Mouse (Mus musculus) hindbrain, embryonic 15.5 days (tissue): ENCODE data around the gene Grhl3. TPM values are rescaled to one million over a fixed set of nuclear protein-coding genes. Genes with fewer than 3 reads are reported as not detected.

Source experiments
- ATAC-seq: fragments of 200-750 bp; cut with Nextera tagmentation; 2 replicates; pipeline ENCODE4 v1.8.0; 2017; ENCODE audit warnings: low read depth, moderate number of reproducible peaks, moderate TSS enrichment; ENCODE audit not compliant: low FRiP score
- H3K27ac ChIP-seq: fragments of 300-500 bp; sonication (generic); replicated peaks from 2 replicates; pipeline ENCODE4 v1.5.1; 2015; ENCODE audit warnings: mild to moderate bottlenecking, inconsistent platforms
- H3K27me3 ChIP-seq: fragments of 300-500 bp; sonication (generic); 2 replicates; pipeline ENCODE4 v1.6.1; 2015; ENCODE audit warnings: control low read depth, inconsistent platforms
- H3K36me3 ChIP-seq: fragments of 300-500 bp; sonication (generic); 2 replicates; pipeline ENCODE4 v1.6.1; 2015; ENCODE audit warnings: control low read depth, inconsistent platforms
- H3K4me1 ChIP-seq: fragments of 300-500 bp; sonication (generic); replicated peaks from 2 replicates; pipeline ENCODE4 v1.6.1; 2015; ENCODE audit warnings: control low read depth, inconsistent platforms
- H3K4me2 ChIP-seq: fragments of 300-500 bp; sonication (generic); 2 replicates; pipeline ENCODE4 v1.6.1; 2015; ENCODE audit warnings: moderate library complexity, mild to moderate bottlenecking, inconsistent platforms
- H3K4me3 ChIP-seq: fragments of 300-500 bp; sonication (generic); 2 replicates; pipeline ENCODE4 v1.5.1; 2015; ENCODE audit warnings: mild to moderate bottlenecking, inconsistent platforms
- H3K9ac ChIP-seq: fragments of 300-500 bp; sonication (generic); 2 replicates; pipeline ENCODE4 v1.6.1; 2015; ENCODE audit warnings: inconsistent platforms
- H3K9me3 ChIP-seq: fragments of 300-500 bp; sonication (generic); 2 replicates; pipeline ENCODE4 v1.6.1; 2016; ENCODE audit warnings: control low read depth, inconsistent platforms
- WGBS: fragments of 180-500 bp; shearing (Covaris S2); methylation state at CpG from one replicate; pipeline ENCODE4 v1.1.7; 2015; 5-methylcytosine and 5-hydroxymethylcytosine counted together
- polyA plus RNA-seq: library from polyadenylated mRNA; unstranded; fragments of >200 nt; fragmentation: Nextera tagmentation; extraction: Ambion mirVana; gene quantifications from 2 replicates; pipeline ENCODE4 v1.2.1, GENCODE M21; 2015

Grhl3 gene
- polyA plus RNA-seq, 1 experiment from 2014 or later = 1.1 TPM

GRCm38 (mm10) chr4:135570152-135571036 is 3.0 kb downstream of the Grhl3 start:
- no peaks in the 10 kb centered on the region for H3K9me3 ChIP-seq
- WGBS = 11% methylated on average over 32 of the region's 32 CpGs
- no peak overlapping the region for H3K9ac ChIP-seq
- peaks cover 49% of the 10 kb centered on the region for H3K4me1 ChIP-seq
- H3K4me2 ChIP-seq = peak overlapping the region; percentile 60
- no peak overlapping the region for H3K27ac ChIP-seq
- H3K27me3 ChIP-seq = peaks cover 40% of the 10 kb centered on the region
- ATAC-seq = no peak
- H3K4me3 ChIP-seq = peak overlapping the region; percentile 36
- no peaks in the 10 kb centered on the region for H3K36me3 ChIP-seq

- Histone ChIP-seq H3K9ac (no peak overlapping the region), H3K27ac (no peak overlapping the region), H3K36me3 (no peaks in the 10 kb centered on the region), H3K4me3 (no peak overlapping the region), H3K4me2 (no peak overlapping the region), H3K9me3 (no peaks in the 10 kb centered on the region), H3K4me1 (peaks cover 50% of the 10 kb centered on the region), H3K27me3 (peaks cover 31% of the 10 kb centered on the region)
- WGBS = 12% methylated on average over 11 of the region's 11 CpGs
- ATAC-seq = no peak
These were observed 4.2 kb downstream of the Grhl3 start for GRCm38 (mm10) chr4:135569201-135569600.

DNA sequence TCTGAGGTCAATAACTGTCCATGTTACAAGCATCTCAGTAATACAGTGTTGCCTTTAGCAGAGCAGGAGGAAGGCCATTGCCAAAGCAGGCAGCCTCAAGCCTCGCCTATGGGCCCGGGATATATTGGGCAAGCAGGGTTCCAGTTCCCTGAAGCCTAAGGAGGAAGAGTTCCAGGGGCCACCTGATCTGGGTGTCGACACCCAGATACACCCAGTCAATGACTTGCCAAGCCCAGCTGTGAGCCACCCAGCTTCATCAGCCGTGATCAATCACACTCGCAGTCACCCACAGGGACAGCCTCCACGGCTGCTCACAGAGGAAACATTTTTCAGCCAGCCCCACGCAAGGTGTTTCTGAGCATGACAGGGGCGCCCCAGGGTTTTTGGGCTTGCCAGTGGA is 5.9 kb downstream of the Grhl3 start:
- Histone ChIP-seq H3K27me3 (peaks cover 31% of the 10 kb centered on the region), H3K27ac (no peak overlapping the region), H3K9ac (no peak overlapping the region), H3K4me2 (no peak overlapping the region), H3K4me1 (peaks cover 37% of the 10 kb centered on the region), H3K4me3 (no peak overlapping the region), H3K36me3 (no peaks in the 10 kb centered on the region), H3K9me3 (no peaks in the 10 kb centered on the region)
- ATAC-seq = no peak
- 42% methylated on average over 8 of the region's 8 CpGs for WGBS

- peaks cover 37% of the 10 kb centered on the region for H3K4me1 ChIP-seq
- H3K27me3 ChIP-seq = peaks cover 27% of the 10 kb centered on the region
- H3K36me3 ChIP-seq = no peaks in the 10 kb centered on the region
- H3K4me3 ChIP-seq = no peak overlapping the region
- no peaks in the 10 kb centered on the region for H3K9me3 ChIP-seq
- no peak overlapping the region for H3K4me2 ChIP-seq
- ATAC-seq = no peak
- H3K9ac ChIP-seq = no peak overlapping the region
- 38% methylated on average over 11 of the region's 11 CpGs for WGBS
- no peak overlapping the region for H3K27ac ChIP-seq
These were observed 6.4 kb downstream of the Grhl3 start for GRCm38 (mm10) chr4:135567042-135567441.

GRCm38 (mm10) chr4:135565400-135565799 is 8.0 kb downstream of the Grhl3 start:
- Histone ChIP-seq H3K27ac (no peak overlapping the region), H3K36me3 (no peaks in the 10 kb centered on the region), H3K4me1 (peaks cover 26% of the 10 kb centered on the region), H3K9ac (no peak overlapping the region), H3K4me3 (no peak overlapping the region), H3K9me3 (no peaks in the 10 kb centered on the region), H3K4me2 (no peak overlapping the region), H3K27me3 (peaks cover 12% of the 10 kb centered on the region; the same call in 1 of the 2 replicates)
- 44% methylated on average over 9 of the region's 9 CpGs for WGBS
- no peak for ATAC-seq

DNA sequence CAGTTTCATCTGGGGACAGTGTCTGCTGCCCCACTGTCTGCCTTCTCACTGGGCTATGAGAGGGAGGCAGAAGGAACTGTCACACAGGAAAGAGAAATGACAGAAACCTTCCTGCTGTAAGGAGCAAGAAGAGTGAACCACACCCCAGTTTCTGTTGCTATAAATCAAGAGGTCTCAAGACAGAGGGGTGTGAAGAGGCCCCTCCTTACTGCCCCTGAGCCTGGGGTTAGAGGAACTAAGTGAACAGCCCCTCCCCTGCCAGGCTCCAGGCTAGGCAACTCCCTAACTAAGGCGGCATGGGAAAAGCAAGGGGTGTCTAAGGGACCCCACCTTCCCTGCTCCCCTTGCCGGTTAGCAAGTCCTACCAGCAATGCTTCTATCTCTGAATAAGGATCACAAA is 9.6 kb downstream of the Grhl3 start:
- H3K4me2 ChIP-seq = no peak overlapping the region
- H3K36me3 ChIP-seq = no peaks in the 10 kb centered on the region
- H3K27me3 ChIP-seq = 0 out of 2 replicates have a peak, but pooled peaks cover 1% of the 10 kb centered on the region
- peaks cover 19% of the 10 kb centered on the region for H3K4me1 ChIP-seq
- no peak overlapping the region for H3K9ac ChIP-seq
- H3K9me3 ChIP-seq = no peaks in the 10 kb centered on the region
- H3K27ac ChIP-seq = no peak overlapping the region
- WGBS = 60% methylated on average over 2 of the region's 2 CpGs
- no peak for ATAC-seq
- H3K4me3 ChIP-seq = no peak overlapping the region

- Histone ChIP-seq H3K27ac (no peak overlapping the region), H3K4me3 (no peak overlapping the region), H3K9me3 (no peaks in the 10 kb centered on the region), H3K4me1 (peaks cover 31% of the 10 kb centered on the region), H3K27me3 (no peaks in the 10 kb centered on the region), H3K36me3 (no peaks in the 10 kb centered on the region), H3K4me2 (no peak overlapping the region), H3K9ac (no peak overlapping the region)
- WGBS = 67% methylated on average over 6 of the region's 6 CpGs
- ATAC-seq = no peak
These were observed 24.1 kb downstream of the Grhl3 start for GRCm38 (mm10) chr4:135549323-135549722.

- no peak overlapping the region for H3K4me2 ChIP-seq
- 42% methylated on average over 9 of the region's 9 CpGs for WGBS
- no peaks in the 10 kb centered on the region for H3K36me3 ChIP-seq
- H3K4me3 ChIP-seq = no peak overlapping the region
- no peaks in the 10 kb centered on the region for H3K27me3 ChIP-seq
- no peak overlapping the region for H3K27ac ChIP-seq
- no peak overlapping the region for H3K9ac ChIP-seq
- peaks cover 31% of the 10 kb centered on the region for H3K4me1 ChIP-seq
- no peak for ATAC-seq
- no peaks in the 10 kb centered on the region for H3K9me3 ChIP-seq
These were observed 24.8 kb downstream of the Grhl3 start for GRCm38 (mm10) chr4:135548521-135549077.

- Histone ChIP-seq H3K27ac (no peak overlapping the region), H3K4me2 (no peak overlapping the region), H3K27me3 (no peaks in the 10 kb centered on the region), H3K4me1 (peaks cover 29% of the 10 kb centered on the region), H3K4me3 (no peak overlapping the region), H3K36me3 (no peaks in the 10 kb centered on the region), H3K9me3 (no peaks in the 10 kb centered on the region), H3K9ac (no peak overlapping the region)
- ATAC-seq = no peak
- 30% methylated on average over 7 of the region's 7 CpGs for WGBS
These were observed 25.3 kb downstream of the Grhl3 start for GRCm38 (mm10) chr4:135548108-135548507.

GRCm38 (mm10) chr4:135547551-135547950 is 25.9 kb downstream of the Grhl3 start:
- 47% methylated on average over 14 of the region's 14 CpGs for WGBS
- Histone ChIP-seq H3K27me3 (no peaks in the 10 kb centered on the region), H3K9ac (no peak overlapping the region), H3K36me3 (no peaks in the 10 kb centered on the region), H3K4me3 (no peak overlapping the region), H3K27ac (no peak overlapping the region), H3K9me3 (no peaks in the 10 kb centered on the region), H3K4me1 (peaks cover 23% of the 10 kb centered on the region), H3K4me2 (no peak overlapping the region)
- no peak for ATAC-seq

DNA sequence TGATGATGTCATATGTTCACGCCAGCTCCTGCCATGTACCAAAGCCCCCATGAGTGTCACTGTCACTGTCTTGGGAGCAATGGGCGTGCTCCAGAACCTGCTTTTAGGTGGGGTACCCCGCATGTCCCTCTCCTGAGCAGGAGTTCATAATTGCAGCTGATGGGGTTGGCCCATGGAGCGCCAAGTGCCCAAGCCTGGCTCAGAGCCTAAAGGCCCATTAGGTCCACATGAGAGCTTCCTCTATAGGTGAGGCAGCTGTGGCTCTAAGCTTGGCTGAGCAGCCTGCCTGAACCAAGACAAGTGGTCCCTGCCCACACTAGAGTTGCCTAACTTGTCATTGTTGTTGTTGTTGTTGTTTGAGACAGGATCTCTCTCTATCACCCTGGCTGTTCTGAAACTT is 26.6 kb downstream of the Grhl3 start:
- peaks cover 20% of the 10 kb centered on the region for H3K4me1 ChIP-seq
- no peak for ATAC-seq
- H3K27ac ChIP-seq = no peak overlapping the region
- WGBS = 81% methylated on average over 4 of the region's 4 CpGs
- no peak overlapping the region for H3K9ac ChIP-seq
- H3K4me2 ChIP-seq = no peak overlapping the region
- no peaks in the 10 kb centered on the region for H3K36me3 ChIP-seq
- H3K9me3 ChIP-seq = no peaks in the 10 kb centered on the region
- no peak overlapping the region for H3K4me3 ChIP-seq
- no peaks in the 10 kb centered on the region for H3K27me3 ChIP-seq

DNA sequence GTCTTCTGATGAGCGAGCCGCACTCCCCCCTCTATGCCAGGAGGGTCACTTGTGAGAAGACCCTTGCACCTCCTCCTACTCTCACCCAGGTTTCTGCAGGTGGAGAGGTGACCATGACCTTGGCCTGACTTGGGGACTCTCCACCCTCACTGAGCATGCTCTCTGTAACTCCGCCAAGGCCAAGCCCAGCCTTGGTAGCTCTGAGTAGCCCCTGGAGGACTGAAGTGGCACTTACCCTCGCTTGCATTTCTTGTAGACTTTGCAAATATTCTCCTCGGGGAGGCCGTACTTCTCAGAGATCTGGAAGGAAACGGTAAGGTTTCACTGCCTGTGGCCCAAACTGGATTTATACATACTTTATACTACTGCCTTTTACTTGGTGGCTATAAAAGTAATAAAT is 27.4 kb downstream of the Grhl3 start:
- no peak overlapping the region for H3K4me3 ChIP-seq
- H3K36me3 ChIP-seq = no peaks in the 10 kb centered on the region
- H3K9me3 ChIP-seq = no peaks in the 10 kb centered on the region
- 84% methylated on average over 7 of the region's 7 CpGs for WGBS
- no peak overlapping the region for H3K27ac ChIP-seq
- no peaks in the 10 kb centered on the region for H3K27me3 ChIP-seq
- ATAC-seq = no peak
- no peak overlapping the region for H3K4me2 ChIP-seq
- H3K4me1 ChIP-seq = peaks cover 18% of the 10 kb centered on the region
- no peak overlapping the region for H3K9ac ChIP-seq
